Mouse (Mus musculus) hindbrain, embryonic 16.5 days (tissue): ENCODE results near the gene Rftn1. TPM values are rescaled to one million over a fixed set of nuclear protein-coding genes. Genes with fewer than 3 reads are reported as not detected.
A peak's percentile ranks its signal among the peaks of the same experiment; 100 is the strongest.

Experiments
- ATAC-seq: fragments of 200-750 bp; cut with Nextera tagmentation; 2 replicates; pipeline ENCODE4 v1.8.0; 2017; ENCODE audit warnings: moderate TSS enrichment, moderate library complexity
- H3K27ac ChIP-seq: fragments of 300-500 bp; sonication (generic); 2 replicates; pipeline ENCODE4 v1.5.1; 2014; ENCODE audit warnings: low read depth, mild to moderate bottlenecking, control low read depth, low read length, moderate library complexity
- H3K27me3 ChIP-seq: fragments of 300-500 bp; sonication (generic); replicated peaks from 2 replicates; pipeline ENCODE4 v1.6.1; 2014; ENCODE audit warnings: low read length; ENCODE audit not compliant: control insufficient read depth, insufficient read depth
- H3K36me3 ChIP-seq: fragments of 300-500 bp; sonication (generic); 2 replicates; pipeline ENCODE4 v1.6.1; 2014; ENCODE audit warnings: mild to moderate bottlenecking, low read length, moderate library complexity, mixed read lengths; ENCODE audit not compliant: control insufficient read depth, insufficient read depth
- H3K4me1 ChIP-seq: fragments of 300-500 bp; sonication (generic); 2 replicates; pipeline ENCODE4 v1.6.1; 2014; ENCODE audit warnings: low read depth, low read length; ENCODE audit not compliant: control insufficient read depth, insufficient read depth
- H3K4me2 ChIP-seq: fragments of 300-500 bp; sonication (generic); 2 replicates; pipeline ENCODE4 v1.6.1; 2014; ENCODE audit warnings: mild to moderate bottlenecking, low read length, control low read depth, moderate library complexity
- H3K4me3 ChIP-seq: fragments of 300-500 bp; sonication (generic); 2 replicates; pipeline ENCODE4 v1.5.1; 2014; ENCODE audit warnings: mild to moderate bottlenecking, low read length, control low read depth, moderate library complexity
- H3K9ac ChIP-seq: fragments of 300-500 bp; sonication (generic); 2 replicates; pipeline ENCODE4 v1.6.1; 2014; ENCODE audit warnings: low read depth, mild to moderate bottlenecking, control low read depth, low read length, moderate library complexity
- H3K9me3 ChIP-seq: fragments of 300-500 bp; sonication (generic); 2 replicates; pipeline ENCODE4 v1.6.1; 2014; ENCODE audit warnings: mild to moderate bottlenecking, low read length, moderate library complexity; ENCODE audit not compliant: control insufficient read depth
- WGBS: fragments of 180-500 bp; shearing (Covaris S2); extraction: QIAGEN DNeasy Blood & Tissue Kit; methylation state at CpG from one replicate; pipeline ENCODE4 v1.1.7; 2014; 5-methylcytosine and 5-hydroxymethylcytosine counted together
- polyA plus RNA-seq: library from polyadenylated mRNA; unstranded; fragments of >200 nt; fragmentation: Nextera tagmentation; extraction: Ambion mirVana; gene quantifications from 2 replicates; pipeline ENCODE4 v1.2.1, GENCODE M21; 2015

Rftn1 gene
- polyA plus RNA-seq, 1 experiment from 2014 or later = 21.1 TPM

DNA sequence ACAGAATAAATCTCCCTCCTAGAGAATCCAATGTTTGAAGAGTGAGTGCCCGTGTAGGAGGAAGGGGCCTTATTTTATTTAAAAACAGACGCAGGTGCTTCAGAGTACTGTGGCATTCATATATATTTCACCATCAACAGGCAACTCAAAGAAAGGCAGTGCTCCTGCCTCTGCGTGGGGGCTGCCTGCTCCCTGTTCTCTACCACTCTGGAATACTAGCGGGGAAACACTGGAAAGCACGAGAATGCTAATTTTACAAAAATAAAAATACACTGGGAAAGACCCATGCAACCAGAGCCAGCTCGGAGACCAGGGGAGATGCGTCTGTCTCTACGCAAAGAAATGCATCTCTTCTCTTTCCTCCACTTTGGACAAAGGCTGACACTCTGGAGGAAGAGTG is 91.1 kb downstream of the Rftn1 start:
- no peak for ATAC-seq
- H3K36me3 ChIP-seq = no peaks in the 10 kb centered on the region
- no peaks in the 10 kb centered on the region for H3K27me3 ChIP-seq
- no peak overlapping the region for H3K27ac ChIP-seq
- no peaks in the 10 kb centered on the region for H3K9me3 ChIP-seq
- H3K4me1 ChIP-seq = peaks cover 2% of the 10 kb centered on the region
- no peak overlapping the region for H3K9ac ChIP-seq
- H3K4me2 ChIP-seq = peak overlapping the region; percentile 11; the same call in 1 of the 2 replicates
- WGBS = 50% methylated on average over 8 of the region's 8 CpGs
- H3K4me3 ChIP-seq = no peak overlapping the region

DNA sequence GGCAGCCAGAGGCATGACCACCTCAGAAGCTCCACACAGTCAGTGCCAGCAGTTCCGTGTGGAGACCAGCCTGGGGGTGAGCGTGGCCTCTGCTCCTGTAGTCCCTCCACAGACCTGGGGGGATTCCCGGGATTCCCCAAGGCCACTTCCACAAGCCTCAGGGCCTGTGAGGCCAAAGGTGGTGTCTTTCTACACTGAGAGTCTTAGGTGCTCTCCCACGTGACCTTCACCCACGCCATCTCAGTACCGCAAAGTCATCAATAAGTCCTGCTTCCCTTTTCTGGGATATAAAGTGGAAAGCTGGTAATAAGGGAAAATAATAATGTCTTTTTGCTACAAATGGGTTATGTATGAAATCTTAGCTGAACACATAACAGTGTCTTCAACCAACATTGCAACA is 92.2 kb downstream of the Rftn1 start:
- no peak overlapping the region for H3K27ac ChIP-seq
- no peak overlapping the region for H3K4me3 ChIP-seq
- H3K9me3 ChIP-seq = no peaks in the 10 kb centered on the region
- no peak overlapping the region for H3K9ac ChIP-seq
- H3K36me3 ChIP-seq = no peaks in the 10 kb centered on the region
- WGBS = 94% methylated on average over 6 of the region's 6 CpGs
- H3K27me3 ChIP-seq = no peaks in the 10 kb centered on the region
- H3K4me2 ChIP-seq = no peak overlapping the region
- peaks cover 2% of the 10 kb centered on the region for H3K4me1 ChIP-seq
- ATAC-seq = no peak

DNA sequence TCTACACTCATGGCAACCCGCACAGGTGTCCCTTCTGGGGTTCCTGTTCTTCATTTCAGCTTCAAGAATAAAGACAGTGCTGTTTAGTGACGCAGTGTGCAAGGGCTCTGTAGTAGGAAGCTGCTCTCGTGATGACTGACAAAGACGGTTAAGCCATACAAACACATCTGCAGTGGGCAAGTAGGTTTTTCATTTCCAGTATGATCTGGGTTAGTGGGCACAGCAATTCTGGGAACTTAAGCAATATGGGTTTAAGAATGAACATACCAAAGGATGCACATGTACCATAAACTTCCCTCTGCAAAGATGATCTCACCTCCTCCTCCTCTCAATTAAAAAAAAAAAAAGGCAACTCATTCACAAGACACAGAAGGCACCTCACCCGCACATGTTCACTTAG is 92.6 kb downstream of the Rftn1 start:
- Histone ChIP-seq H3K9me3 (no peaks in the 10 kb centered on the region), H3K27ac (no peak overlapping the region), H3K4me3 (no peak overlapping the region), H3K4me1 (peaks cover 2% of the 10 kb centered on the region), H3K4me2 (no peak overlapping the region), H3K27me3 (no peaks in the 10 kb centered on the region), H3K9ac (no peak overlapping the region), H3K36me3 (no peaks in the 10 kb centered on the region)
- 92% methylated on average over 5 of the region's 5 CpGs for WGBS
- ATAC-seq = no peak

DNA sequence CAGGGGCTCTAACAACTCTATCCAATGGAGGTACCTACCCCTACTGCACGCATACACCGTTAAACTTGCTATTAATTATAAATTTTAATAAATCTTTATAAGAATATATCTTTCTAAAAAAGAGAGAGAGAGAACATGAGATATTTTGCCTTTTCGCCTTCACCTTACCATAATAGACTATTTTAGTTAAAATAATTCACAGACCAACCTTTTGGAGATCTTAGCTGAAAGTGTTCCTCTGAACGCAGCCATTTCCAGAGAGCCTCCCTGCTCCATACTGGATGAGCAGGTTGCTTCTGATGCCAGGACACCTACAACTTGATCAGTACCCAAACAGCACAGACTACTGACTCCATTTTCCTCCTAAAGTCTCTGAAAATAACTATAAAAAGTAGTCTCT is 94.2 kb downstream of the Rftn1 start:
- Histone ChIP-seq H3K4me2 (no peak overlapping the region), H3K27me3 (no peaks in the 10 kb centered on the region), H3K9ac (no peak overlapping the region), H3K36me3 (no peaks in the 10 kb centered on the region), H3K4me1 (peaks cover 2% of the 10 kb centered on the region), H3K4me3 (no peak overlapping the region), H3K9me3 (no peaks in the 10 kb centered on the region), H3K27ac (no peak overlapping the region)
- no peak for ATAC-seq
- 97% methylated on average over 4 of the region's 4 CpGs for WGBS

DNA sequence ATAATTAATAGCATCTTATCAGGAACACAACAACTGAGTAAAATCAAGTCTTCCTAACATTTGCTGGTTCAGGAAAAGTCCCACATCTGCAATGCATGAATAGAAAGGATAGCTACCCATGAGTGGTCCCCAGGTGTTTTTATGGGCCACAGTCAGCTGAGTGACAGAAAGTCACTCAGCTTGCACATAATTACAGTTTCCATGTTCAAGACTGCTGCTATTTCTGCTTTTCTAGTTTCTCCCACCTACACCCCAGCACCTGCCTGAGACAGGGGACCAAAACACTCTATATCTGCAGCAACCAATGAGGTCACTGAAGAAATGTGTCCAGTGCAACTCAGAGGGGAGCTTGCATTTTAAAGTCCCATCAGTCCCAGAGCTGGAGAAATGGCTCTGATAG is 95.9 kb downstream of the Rftn1 start:
- no peak for ATAC-seq
- H3K9ac ChIP-seq = no peak overlapping the region
- no peaks in the 10 kb centered on the region; the same call in 1 of the 2 replicates for H3K4me1 ChIP-seq
- no peak overlapping the region for H3K4me2 ChIP-seq
- no peaks in the 10 kb centered on the region for H3K36me3 ChIP-seq
- no peak overlapping the region for H3K27ac ChIP-seq
- no peak overlapping the region for H3K4me3 ChIP-seq
- no peaks in the 10 kb centered on the region for H3K27me3 ChIP-seq
- no peaks in the 10 kb centered on the region for H3K9me3 ChIP-seq

DNA sequence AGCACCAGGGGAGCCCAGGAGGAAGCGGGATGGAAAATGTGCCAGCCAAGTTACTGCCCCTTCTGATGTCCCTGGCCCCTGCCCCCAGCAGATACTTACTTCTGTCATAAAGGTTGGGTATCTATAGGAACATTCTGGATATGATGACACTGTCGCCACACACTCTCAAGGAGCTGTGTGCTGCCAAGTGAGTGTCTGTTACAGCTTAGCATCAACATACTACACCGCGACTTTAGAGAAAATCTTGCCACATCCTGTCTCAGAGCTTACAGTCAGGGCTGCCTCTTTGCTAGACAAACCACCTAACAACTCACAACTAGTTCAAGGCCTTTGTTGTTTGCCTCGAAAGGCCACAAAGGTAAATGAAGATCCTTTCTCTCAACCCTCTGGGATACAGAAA is 96.4 kb downstream of the Rftn1 start:
- Histone ChIP-seq H3K9ac (no peak overlapping the region), H3K4me3 (no peak overlapping the region), H3K27ac (no peak overlapping the region), H3K36me3 (no peaks in the 10 kb centered on the region), H3K4me1 (no peaks in the 10 kb centered on the region), H3K9me3 (no peaks in the 10 kb centered on the region), H3K27me3 (no peaks in the 10 kb centered on the region), H3K4me2 (no peak overlapping the region)
- WGBS = 75% methylated on average over 5 of the region's 5 CpGs
- no peak for ATAC-seq

DNA sequence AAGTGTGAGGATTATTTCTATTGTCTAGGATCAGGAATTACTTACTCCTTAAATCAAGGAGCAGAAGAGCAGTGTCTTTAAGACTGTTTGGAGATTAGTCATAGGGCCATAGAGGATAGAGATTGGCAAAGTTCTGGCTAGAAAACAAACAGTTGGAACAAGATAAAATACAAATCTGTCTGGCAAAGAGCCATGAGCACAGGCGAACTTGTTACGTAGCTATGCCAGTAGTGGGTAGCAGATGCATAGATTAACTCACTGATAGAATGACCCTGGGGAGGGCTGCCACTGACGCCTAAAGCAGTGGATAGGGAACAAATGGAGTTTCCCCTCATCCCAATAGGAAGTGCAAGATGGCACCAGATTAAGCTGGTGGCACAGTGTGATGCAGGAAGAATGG is 97.1 kb downstream of the Rftn1 start:
- no peaks in the 10 kb centered on the region for H3K4me1 ChIP-seq
- H3K27ac ChIP-seq = no peak overlapping the region
- no peak overlapping the region for H3K9ac ChIP-seq
- ATAC-seq = no peak
- no peak overlapping the region for H3K4me3 ChIP-seq
- no peaks in the 10 kb centered on the region for H3K27me3 ChIP-seq
- WGBS = 37% methylated on average over 3 of the region's 3 CpGs
- H3K9me3 ChIP-seq = no peaks in the 10 kb centered on the region
- no peak overlapping the region for H3K4me2 ChIP-seq
- H3K36me3 ChIP-seq = no peaks in the 10 kb centered on the region

DNA sequence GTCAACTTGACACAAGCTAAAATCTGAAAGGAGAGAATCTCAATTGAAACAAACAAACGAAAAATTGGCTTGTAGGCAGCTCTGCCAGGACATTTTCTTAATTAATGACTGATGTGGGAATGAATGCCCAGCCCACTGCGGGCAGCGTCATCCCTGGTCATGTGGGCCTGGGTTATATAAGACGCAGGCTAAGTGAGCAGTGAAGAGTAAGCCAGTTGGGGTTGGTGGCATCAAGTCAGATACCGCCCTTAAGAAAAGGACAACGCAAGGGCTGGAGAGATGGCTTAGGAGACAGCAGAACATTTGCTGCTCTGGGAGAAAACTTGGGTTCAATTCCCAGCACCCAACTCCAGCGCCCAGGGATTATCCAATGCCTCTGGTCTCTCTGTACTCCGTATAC is 97.6 kb downstream of the Rftn1 start:
- Histone ChIP-seq H3K4me1 (no peaks in the 10 kb centered on the region), H3K36me3 (no peaks in the 10 kb centered on the region), H3K27me3 (no peaks in the 10 kb centered on the region), H3K9ac (no peak overlapping the region), H3K4me3 (no peak overlapping the region), H3K9me3 (no peaks in the 10 kb centered on the region), H3K27ac (no peak overlapping the region), H3K4me2 (no peak overlapping the region)
- 86% methylated on average over 8 of the region's 8 CpGs for WGBS
- ATAC-seq = no peak

DNA sequence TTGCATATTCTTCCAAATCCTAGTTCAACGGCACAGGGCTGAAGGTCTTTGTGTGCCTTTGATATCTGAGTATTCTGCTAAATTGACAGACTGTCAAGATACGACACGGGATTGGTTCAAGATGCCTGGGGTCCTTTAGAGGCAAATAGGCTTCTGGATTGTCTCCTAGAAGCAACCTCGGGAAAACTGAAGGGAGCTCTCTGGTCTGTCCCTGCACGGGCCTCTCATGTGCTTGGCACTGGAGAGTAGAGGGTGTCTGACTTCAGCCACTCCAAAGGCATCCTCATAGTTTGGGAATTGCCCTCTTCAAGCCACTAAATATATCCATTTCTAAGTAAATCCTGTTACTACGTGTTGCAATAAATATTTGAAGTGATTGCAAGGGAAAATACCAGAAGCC is 98.6 kb downstream of the Rftn1 start:
- Histone ChIP-seq H3K27me3 (no peaks in the 10 kb centered on the region), H3K9ac (no peak overlapping the region), H3K9me3 (no peaks in the 10 kb centered on the region), H3K27ac (no peak overlapping the region), H3K4me2 (no peak overlapping the region), H3K4me3 (no peak overlapping the region), H3K4me1 (no peaks in the 10 kb centered on the region), H3K36me3 (no peaks in the 10 kb centered on the region)
- no peak for ATAC-seq
- 71% methylated on average over 6 of the region's 6 CpGs for WGBS

DNA sequence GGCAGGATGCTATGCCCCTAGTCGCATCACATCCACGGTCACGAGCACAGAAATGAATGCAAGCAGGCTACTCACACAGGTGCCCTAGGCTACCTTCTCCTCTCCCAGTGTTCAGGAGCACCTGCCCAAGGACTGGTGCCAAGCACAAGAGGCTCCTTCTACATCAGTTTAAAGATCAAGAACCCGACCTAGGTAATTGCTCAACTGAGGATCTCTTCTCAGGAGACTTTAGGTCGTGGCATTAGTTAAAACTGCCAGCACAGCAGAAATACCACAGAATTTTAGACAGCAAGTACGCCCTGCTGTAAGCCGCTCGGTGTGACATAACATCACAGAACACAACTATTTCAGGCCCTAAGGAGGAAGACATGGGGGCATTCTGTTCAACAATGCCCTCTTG is 100.7 kb downstream of the Rftn1 start:
- H3K9ac ChIP-seq = no peak overlapping the region
- no peaks in the 10 kb centered on the region for H3K36me3 ChIP-seq
- no peak overlapping the region for H3K4me3 ChIP-seq
- H3K4me1 ChIP-seq = no peaks in the 10 kb centered on the region
- H3K27ac ChIP-seq = no peak overlapping the region
- H3K4me2 ChIP-seq = no peak overlapping the region
- WGBS = 85% methylated on average over 8 of the region's 8 CpGs
- no peaks in the 10 kb centered on the region for H3K9me3 ChIP-seq
- no peaks in the 10 kb centered on the region for H3K27me3 ChIP-seq
- no peak for ATAC-seq
